ENCODE assay signal across 10 mouse cellular contexts in genomic region chr6:118984181-118984901, GRCm38 (mm10).
DNase-seq lines count a peak whose midpoint lies in the region; ATAC-seq and TF ChIP-seq lines count a peak whose summit lies in the region.
"Had no signal": no experiment of that assay in that cellular context is flagged by ENCODE, and none has a peak within 500 bp of the region (broad histone marks: within the 10 kb centered on the region; RNA-seq: fewer than 3 reads in every experiment).

No protein-coding gene starts in this region.

- H3K27ac ChIP-seq in cerebellum, adult 2 months (ENCODE audit: insufficient read depth, low read length) = no peak overlapping the region
- no peak overlapping the region for H3K27ac ChIP-seq in midbrain, postnatal 0 days (ENCODE audit: low read depth, low read length)
- no peak overlapping the region for H3K27ac ChIP-seq in midbrain, embryonic 15.5 days
- H3K27ac ChIP-seq in lung, embryonic 14.5 days (ENCODE audit: low read depth) = peak overlapping the region; percentile 84
- H3K27ac ChIP-seq: kidney, postnatal 0 days; neural tube, embryonic 13.5 days had no signal

- peaks cover 16% of the 10 kb centered on the region for H3K4me1 ChIP-seq in cerebellum, adult 2 months (ENCODE audit: control insufficient read depth, insufficient read depth, low read length)
- 0 out of 2 replicates have a peak, but pooled peaks cover 1% of the 10 kb centered on the region for H3K4me1 ChIP-seq in midbrain, postnatal 0 days (ENCODE audit: insufficient read depth, low read length)
- H3K4me1 ChIP-seq in midbrain, embryonic 15.5 days = peaks cover 14% of the 10 kb centered on the region
- H3K4me1 ChIP-seq in lung, embryonic 14.5 days (ENCODE audit: insufficient read depth) = peaks cover 10% of the 10 kb centered on the region; the same call in 1 of the 2 replicates

- H3K4me3 ChIP-seq in cerebellum, adult 2 months (replicated peaks; ENCODE audit: insufficient read depth, low read depth, low read length) = no peak overlapping the region
- no peak overlapping the region for H3K4me3 ChIP-seq in midbrain, postnatal 0 days (ENCODE audit: low read depth, low read length)
- no peak overlapping the region for H3K4me3 ChIP-seq in midbrain, embryonic 15.5 days
- H3K4me3 ChIP-seq in lung, embryonic 14.5 days (ENCODE audit: low read depth, low read length) = no peak overlapping the region
- H3K4me3 ChIP-seq: neural tube, embryonic 13.5 days had no signal

- no peak for TF ChIP-seq POLR2A in cerebellum, adult 2 months (IDR thresholded peaks at IDR 0.05; ENCODE audit: borderline replicate concordance, insufficient read depth, low read length)

- no peak for TF ChIP-seq CTCF in cerebellum, adult 2 months (IDR thresholded peaks at IDR 0.05; ENCODE audit: borderline replicate concordance, insufficient read depth, low read depth, low read length)
- no peak for TF ChIP-seq CTCF in midbrain, postnatal 0 days (IDR thresholded peaks at IDR 0.05)
- TF ChIP-seq CTCF in lung, embryonic 14.5 days (IDR thresholded peaks at IDR 0.05; ENCODE audit: low read depth) = no peak

- H3K27me3 ChIP-seq in cerebellum, adult 2 months (ENCODE audit: control insufficient read depth, insufficient read depth, low read length) = no peaks in the 10 kb centered on the region
- H3K27me3 ChIP-seq in midbrain, postnatal 0 days (ENCODE audit: insufficient read depth, low read length) = no peaks in the 10 kb centered on the region
- no peaks in the 10 kb centered on the region for H3K27me3 ChIP-seq in midbrain, embryonic 15.5 days (replicated peaks)
- no peaks in the 10 kb centered on the region for H3K27me3 ChIP-seq in lung, embryonic 14.5 days (ENCODE audit: insufficient read depth, low read length)
- H3K27me3 ChIP-seq: neural tube, embryonic 13.5 days had no signal

- ATAC-seq in midbrain, postnatal 0 days (ENCODE audit: low FRiP score) = no peak
- ATAC-seq in midbrain, embryonic 15.5 days (replicated peaks) = no peak
- peak; percentile 87 for ATAC-seq in lung, embryonic 14.5 days (ENCODE audit: insufficient read depth)

- 46% methylated on average over 11 of the region's 11 CpGs for WGBS in cerebellum, adult 2 months
- WGBS in midbrain, postnatal 0 days = 44% methylated on average over 11 of the region's 11 CpGs
- WGBS in midbrain, embryonic 15.5 days = 56% methylated on average over 11 of the region's 11 CpGs
- WGBS in lung, embryonic 14.5 days = 23% methylated on average over 11 of the region's 11 CpGs

- no peaks in the 10 kb centered on the region for H3K36me3 ChIP-seq in midbrain, postnatal 0 days (ENCODE audit: insufficient read depth, low read length)
- no peaks in the 10 kb centered on the region for H3K36me3 ChIP-seq in midbrain, embryonic 15.5 days (replicated peaks)
- H3K36me3 ChIP-seq in lung, embryonic 14.5 days (ENCODE audit: insufficient read depth) = no peaks in the 10 kb centered on the region
- H3K36me3 ChIP-seq: neural tube, embryonic 13.5 days had no signal

- no peak overlapping the region for H3K4me2 ChIP-seq in midbrain, postnatal 0 days (ENCODE audit: low read depth, low read length, poor library complexity, severe bottlenecking)
- H3K4me2 ChIP-seq in midbrain, embryonic 15.5 days = no peak overlapping the region
- no peak overlapping the region for H3K4me2 ChIP-seq in lung, embryonic 14.5 days
- H3K4me2 ChIP-seq: neural tube, embryonic 13.5 days had no signal

- H3K9ac ChIP-seq in midbrain, postnatal 0 days (replicated peaks; ENCODE audit: low read length, poor library complexity, severe bottlenecking) = no peak overlapping the region
- no peak overlapping the region for H3K9ac ChIP-seq in midbrain, embryonic 15.5 days
- no peak overlapping the region for H3K9ac ChIP-seq in lung, embryonic 14.5 days
- H3K9ac ChIP-seq: neural tube, embryonic 13.5 days had no signal

- peak; percentile 37 to 67 for DNase-seq in cerebellum, adult 2 months
- DNase-seq in cerebellum, adult 11 months = no peak
- DNase-seq in midbrain, postnatal 0 days (ENCODE audit: low spot score) = peak; percentile 20
- peak; percentile 87 for DNase-seq in lung, embryonic 14.5 days
- DNase-seq in right cerebral cortex, postnatal 14 days = no peak
- DNase-seq in right cerebral cortex, postnatal 25 days = no peak
- DNase-seq in ovary, postnatal 36 days (ENCODE audit: low spot score) = no peak

- H3K9me3 ChIP-seq in midbrain, postnatal 0 days (ENCODE audit: low read length) = no peaks in the 10 kb centered on the region
- H3K9me3 ChIP-seq in midbrain, embryonic 15.5 days = no peaks in the 10 kb centered on the region
- H3K9me3 ChIP-seq in lung, embryonic 14.5 days (ENCODE audit: low read depth, low read length) = no peaks in the 10 kb centered on the region
- H3K9me3 ChIP-seq: neural tube, embryonic 13.5 days had no signal

Comparison
In these comparisons a context has a peak if more than half of its experiments do, and no peak if none do; other contexts are left out.
1. DNase-seq: peak in cerebellum, adult 2 months (2 of 2), midbrain, postnatal 0 days (single experiment) and lung, embryonic 14.5 days (single experiment); none in cerebellum, adult 11 months (single experiment), right cerebral cortex, postnatal 14 days (single experiment), right cerebral cortex, postnatal 25 days (single experiment) and ovary, postnatal 36 days (single experiment).